Mouse (Mus musculus): Measurements from ENCODE around the gene Ctnnbip1. TPM values are rescaled to one million over a fixed set of nuclear protein-coding genes. Genes with fewer than 3 reads are reported as not detected.
"Not testable (repeated sequence)": the region's sequence is repeated elsewhere in the genome, so short reads cannot be mapped to it uniquely, and the experiment has no call there.

Gene Ctnnbip1
- polyA plus RNA-seq, 1 experiment from 2014 or later: 71.4 TPM

- H3K9ac ChIP-seq (ENCODE audit: low read depth, low read length): no peak overlapping the region
- H3K36me3 ChIP-seq (ENCODE audit: control insufficient read depth, insufficient read depth, low read length): no peaks in the 10 kb centered on the region
- H3K4me2 ChIP-seq (replicated peaks; ENCODE audit: low read depth, low read length): no peak overlapping the region
- no peaks in the 10 kb centered on the region for H3K9me3 ChIP-seq (ENCODE audit: control insufficient read depth, low read length)
- 88% methylated on average over 6 of the region's 6 CpGs for WGBS
- no peak overlapping the region for H3K4me3 ChIP-seq (ENCODE audit: low read length)
- H3K4me1 ChIP-seq (ENCODE audit: control insufficient read depth, insufficient read depth, low read length): peaks cover 10% of the 10 kb centered on the region
- no peaks in the 10 kb centered on the region for H3K27me3 ChIP-seq (ENCODE audit: control insufficient read depth, insufficient read depth, low read length)
- no peak overlapping the region for H3K27ac ChIP-seq (ENCODE audit: low read depth, low read length)
- no peak for ATAC-seq (ENCODE audit: low FRiP score, low TSS enrichment)
These were observed 90.2 kb downstream of the Ctnnbip1 start for GRCm38 (mm10) chr4:149608309-149608638.

GRCm38 (mm10) chr4:149609256-149610025 is 91.4 kb downstream of the Ctnnbip1 start:
- H3K4me1 ChIP-seq (ENCODE audit: control insufficient read depth, insufficient read depth, low read length): peaks cover 10% of the 10 kb centered on the region
- H3K4me3 ChIP-seq (ENCODE audit: low read length): no peak overlapping the region
- no peak overlapping the region for H3K9ac ChIP-seq (ENCODE audit: low read depth, low read length)
- no peak overlapping the region for H3K4me2 ChIP-seq (replicated peaks; ENCODE audit: low read depth, low read length)
- no peaks in the 10 kb centered on the region for H3K9me3 ChIP-seq (ENCODE audit: control insufficient read depth, low read length)
- no peaks in the 10 kb centered on the region for H3K36me3 ChIP-seq (ENCODE audit: control insufficient read depth, insufficient read depth, low read length)
- no peak overlapping the region for H3K27ac ChIP-seq (ENCODE audit: low read depth, low read length)
- WGBS: 75% methylated on average over 8 of the region's 8 CpGs
- no peaks in the 10 kb centered on the region for H3K27me3 ChIP-seq (ENCODE audit: control insufficient read depth, insufficient read depth, low read length)
- no peak for ATAC-seq (ENCODE audit: low FRiP score, low TSS enrichment)

- H3K4me3 ChIP-seq (ENCODE audit: low read length): no peak overlapping the region
- H3K27ac ChIP-seq (ENCODE audit: low read depth, low read length): no peak overlapping the region
- H3K4me2 ChIP-seq (replicated peaks; ENCODE audit: low read depth, low read length): no peak overlapping the region
- H3K9ac ChIP-seq (ENCODE audit: low read depth, low read length): no peak overlapping the region
- 50% methylated on average over 10 of the region's 10 CpGs for WGBS
- no peaks in the 10 kb centered on the region for H3K27me3 ChIP-seq (ENCODE audit: control insufficient read depth, insufficient read depth, low read length)
- ATAC-seq (ENCODE audit: low FRiP score, low TSS enrichment): no peak
- 0 out of 2 replicates have a peak, but pooled peaks cover 3% of the 10 kb centered on the region for H3K9me3 ChIP-seq (ENCODE audit: control insufficient read depth, low read length)
- H3K36me3 ChIP-seq (ENCODE audit: control insufficient read depth, insufficient read depth, low read length): peaks cover 2% of the 10 kb centered on the region
- peaks cover 10% of the 10 kb centered on the region for H3K4me1 ChIP-seq (ENCODE audit: control insufficient read depth, insufficient read depth, low read length)
These were observed 93.5 kb downstream of the Ctnnbip1 start for GRCm38 (mm10) chr4:149611376-149612044.

- H3K9me3 ChIP-seq (ENCODE audit: control insufficient read depth, low read length); H3K4me3 ChIP-seq (ENCODE audit: low read length); H3K36me3 ChIP-seq (ENCODE audit: control insufficient read depth, insufficient read depth, low read length); H3K27me3 ChIP-seq (ENCODE audit: control insufficient read depth, insufficient read depth, low read length); H3K27ac ChIP-seq (ENCODE audit: low read depth, low read length); ATAC-seq (ENCODE audit: low FRiP score, low TSS enrichment); H3K9ac ChIP-seq (ENCODE audit: low read depth, low read length); H3K4me2 ChIP-seq (replicated peaks; ENCODE audit: low read depth, low read length); H3K4me1 ChIP-seq (ENCODE audit: control insufficient read depth, insufficient read depth, low read length): not testable (repeated sequence)
- 75% methylated on average over 6 of the region's 6 CpGs for WGBS
These were observed 95.5 kb downstream of the Ctnnbip1 start for GRCm38 (mm10) chr4:149613497-149613896.

GRCm38 (mm10) chr4:149614869-149615268 is 96.8 kb downstream of the Ctnnbip1 start:
- Histone ChIP-seq H3K9ac (ENCODE audit: low read depth, low read length) (no peak overlapping the region), H3K4me2 (replicated peaks; ENCODE audit: low read depth, low read length) (no peak overlapping the region), H3K27me3 (ENCODE audit: control insufficient read depth, insufficient read depth, low read length) (no peaks in the 10 kb centered on the region), H3K9me3 (ENCODE audit: control insufficient read depth, low read length) (0 out of 2 replicates have a peak, but pooled peaks cover 3% of the 10 kb centered on the region), H3K4me1 (ENCODE audit: control insufficient read depth, insufficient read depth, low read length) (no peaks in the 10 kb centered on the region), H3K27ac (ENCODE audit: low read depth, low read length) (no peak overlapping the region), H3K36me3 (ENCODE audit: control insufficient read depth, insufficient read depth, low read length) (peaks cover 2% of the 10 kb centered on the region), H3K4me3 (ENCODE audit: low read length) (no peak overlapping the region)
- WGBS: 97% methylated on average over 3 of the region's 3 CpGs
- ATAC-seq (ENCODE audit: low FRiP score, low TSS enrichment): no peak

Small RNA genes lying within 50 kb of the gene (microRNA-seq; reads per million reads assigned to microRNA genes)
- gene Mir5616: 0.84 reads per million

Other genes starting within 250 kb of the Ctnnbip1 start
- 25.6 and 35.7 TPM in 2 replicates for gene Kif1b, start 210.5 kb upstream of the Ctnnbip1 start, polyA plus RNA-seq (2014; fragmentation: Nextera tagmentation; extraction: Ambion mirVana)
- gene Ube4b, start 91.5 kb upstream of the Ctnnbip1 start, polyA plus RNA-seq (2014; fragmentation: Nextera tagmentation; extraction: Ambion mirVana): 42.9 and 44.9 TPM in 2 replicates
- gene Rbp7, start 63.3 kb upstream of the Ctnnbip1 start, polyA plus RNA-seq (2014; fragmentation: Nextera tagmentation; extraction: Ambion mirVana): 1.1 and 1.8 TPM in 2 replicates
- gene Tmem274, start 40.9 kb upstream of the Ctnnbip1 start, polyA plus RNA-seq (2014; fragmentation: Nextera tagmentation; extraction: Ambion mirVana): 0.38 TPM in 1 of 2 replicates, not detected in the other
- 12.7 and 15.5 TPM in 2 replicates for gene Nmnat1, start 33.0 kb upstream of the Ctnnbip1 start, polyA plus RNA-seq (2014; fragmentation: Nextera tagmentation; extraction: Ambion mirVana)
- 45.7 and 47.3 TPM in 2 replicates for gene Lzic, start 33.0 kb upstream of the Ctnnbip1 start, polyA plus RNA-seq (2014; fragmentation: Nextera tagmentation; extraction: Ambion mirVana)
- 24.7 and 33.5 TPM in 2 replicates for gene Clstn1, start 68.2 kb downstream of the Ctnnbip1 start, polyA plus RNA-seq (2014; fragmentation: Nextera tagmentation; extraction: Ambion mirVana)
- 1.8 and 5.5 TPM in 2 replicates for gene Pik3cd, start 184.3 kb downstream of the Ctnnbip1 start, polyA plus RNA-seq (2014; fragmentation: Nextera tagmentation; extraction: Ambion mirVana)
- 28.3 and 29.1 TPM in 2 replicates for gene Tmem201, start 219.8 kb downstream of the Ctnnbip1 start, polyA plus RNA-seq (2014; fragmentation: Nextera tagmentation; extraction: Ambion mirVana)